Mouse (Mus musculus): ENCODE data around the gene Actr1a.

Gene Actr1a

DNA sequence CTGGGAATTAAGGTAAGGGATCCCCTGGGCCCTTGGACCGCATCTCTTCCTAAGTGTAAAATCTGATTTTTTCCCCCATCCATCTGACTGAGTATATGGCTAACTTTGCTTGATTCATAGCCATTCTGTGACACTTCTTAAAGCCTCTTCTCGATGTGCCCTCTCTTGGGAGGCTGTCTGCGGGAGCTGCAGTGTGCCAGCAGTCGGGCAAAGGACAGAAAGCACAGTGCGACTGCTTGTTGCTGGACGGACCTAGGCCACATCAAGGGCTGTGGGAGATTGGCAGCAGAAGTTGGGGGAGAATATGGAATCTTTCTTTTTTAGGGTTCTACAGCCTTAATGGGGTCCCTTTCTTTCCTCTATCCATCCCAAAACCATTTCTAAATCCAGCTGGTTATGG lies 3.8 kb upstream of the Actr1a start:
- DNase-seq, result no peak

- no peak for DNase-seq
These were observed 2.9 kb upstream of the Actr1a start for GRCm38 (mm10) chr19:46398401-46398800.

GRCm38 (mm10) chr19:46397436-46398001 lies 2.0 kb upstream of the Actr1a start:
- DNase-seq, result no peak

GRCm38 (mm10) chr19:46396686-46397435 lies 1.3 kb upstream of the Actr1a start, which contains the start of gene Sufu:
Gene Sufu (plus strand): TSS chr19:46396896.
- DNase-seq, result peak; percentile 99

DNA sequence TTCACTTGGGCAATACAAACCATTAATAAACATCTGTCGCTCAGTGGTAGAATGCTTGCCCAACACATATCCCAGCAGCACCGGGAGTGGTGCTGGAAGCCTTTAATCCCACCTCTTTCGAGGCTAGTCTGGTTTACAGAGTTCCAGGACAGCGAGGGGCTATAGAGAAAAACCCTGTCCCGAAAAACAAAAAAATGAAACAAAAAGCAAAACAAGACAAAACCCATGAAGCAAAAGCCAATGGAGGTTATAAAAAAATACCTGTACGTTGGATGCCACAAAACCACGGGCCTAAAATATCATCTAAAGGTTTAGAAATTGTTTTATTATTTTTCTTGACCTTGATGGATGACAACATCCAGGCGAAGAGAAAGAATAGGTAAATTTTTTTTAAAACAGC lies 561 bp upstream of the Actr1a start:
- DNase-seq, result no peak

DNA sequence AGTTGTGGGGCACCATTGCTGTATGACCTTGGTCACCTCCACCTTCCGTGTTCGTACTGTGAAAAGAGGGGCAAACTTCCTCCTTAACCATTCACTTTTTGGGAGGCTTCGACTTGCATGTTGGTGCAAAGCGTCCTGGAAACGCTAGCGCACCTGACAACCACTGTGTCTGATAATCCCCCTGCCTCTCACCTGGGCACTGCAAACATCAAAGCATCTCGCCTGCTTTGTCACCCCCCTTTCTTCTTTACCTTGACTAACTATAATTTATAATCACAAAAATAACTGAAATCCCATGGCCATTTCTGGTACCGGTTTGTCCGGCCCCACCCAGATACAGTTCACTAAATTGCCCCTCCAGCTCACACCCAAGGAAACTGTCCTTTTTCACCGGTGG lies 838 bp downstream of the Actr1a start:
- DNase-seq, result no peak

GRCm38 (mm10) chr19:46392018-46392417 lies 3.5 kb downstream of the Actr1a start:
- DNase-seq, result peak; percentile 55

DNA sequence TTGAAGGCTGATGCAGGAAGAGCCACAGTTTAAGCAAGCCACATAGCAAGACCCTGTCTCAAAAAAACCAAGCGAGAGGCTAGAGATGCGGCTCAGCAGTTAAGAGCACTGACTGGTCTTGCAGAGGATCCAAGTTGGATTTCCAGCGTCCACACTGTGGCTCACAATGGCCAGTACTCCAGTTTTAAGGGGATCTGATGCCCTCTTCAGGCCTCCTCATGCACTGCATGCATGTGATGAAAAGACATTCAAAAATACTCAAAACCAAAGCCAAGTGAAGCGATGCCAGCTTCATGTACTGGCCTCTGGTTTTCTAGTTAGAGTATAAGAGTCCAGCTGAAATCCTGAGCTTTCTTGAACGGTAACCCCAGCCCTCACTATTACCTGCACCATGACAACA lies 5.7 kb downstream of the Actr1a start:
- DNase-seq, result no peak

DNA sequence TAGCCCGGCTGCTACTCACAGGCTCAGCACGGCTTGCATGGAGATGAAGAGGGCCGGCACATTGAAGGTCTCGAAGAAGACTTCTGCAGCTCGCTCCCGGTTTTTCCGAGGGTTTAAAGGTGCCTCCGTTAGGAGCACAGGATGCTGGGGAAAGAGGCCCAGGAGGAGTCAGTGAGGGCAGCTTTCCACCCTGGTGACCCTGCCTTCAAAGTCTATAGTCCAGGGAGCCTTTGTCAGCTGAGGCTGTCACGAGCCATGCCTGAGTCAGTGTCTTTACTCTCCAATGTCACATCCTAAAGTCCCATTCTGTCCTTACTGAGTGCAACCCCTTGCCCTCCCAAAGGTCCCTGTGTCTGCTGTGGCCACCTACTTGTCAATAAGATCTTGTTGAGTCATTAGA lies 13.3 kb downstream of the Actr1a start:
- peak; percentile 33 for DNase-seq

GRCm38 (mm10) chr19:46375891-46376290 lies 19.7 kb downstream of the Actr1a start:
- DNase-seq, result no peak

DNA sequence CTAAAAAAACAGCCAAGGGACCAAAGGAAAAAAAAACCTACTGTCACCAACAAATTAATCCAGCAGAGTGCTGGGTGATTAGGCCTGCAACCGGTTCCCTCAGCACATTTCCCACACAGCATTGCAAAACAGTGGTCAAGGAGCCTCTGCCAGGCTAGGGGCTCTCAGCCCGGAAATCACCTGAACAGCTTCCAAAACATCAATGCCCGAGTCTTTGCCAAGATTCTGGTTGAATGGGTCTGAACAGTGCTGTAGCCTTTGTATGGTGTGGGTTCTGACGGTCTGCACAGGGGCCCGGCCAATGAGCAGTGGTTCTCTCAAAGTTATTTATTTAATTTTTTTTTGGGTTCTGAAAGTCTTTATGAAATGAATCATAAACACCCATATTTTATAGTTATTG lies 20.1 kb downstream of the Actr1a start:
- DNase-seq, result no peak

- DNase-seq, result no peak
These were observed 21.0 kb downstream of the Actr1a start for GRCm38 (mm10) chr19:46374477-46375088.

- peak; percentile 70 for DNase-seq
These were observed 26.3 kb downstream of the Actr1a start for GRCm38 (mm10) chr19:46369204-46369603.

DNA sequence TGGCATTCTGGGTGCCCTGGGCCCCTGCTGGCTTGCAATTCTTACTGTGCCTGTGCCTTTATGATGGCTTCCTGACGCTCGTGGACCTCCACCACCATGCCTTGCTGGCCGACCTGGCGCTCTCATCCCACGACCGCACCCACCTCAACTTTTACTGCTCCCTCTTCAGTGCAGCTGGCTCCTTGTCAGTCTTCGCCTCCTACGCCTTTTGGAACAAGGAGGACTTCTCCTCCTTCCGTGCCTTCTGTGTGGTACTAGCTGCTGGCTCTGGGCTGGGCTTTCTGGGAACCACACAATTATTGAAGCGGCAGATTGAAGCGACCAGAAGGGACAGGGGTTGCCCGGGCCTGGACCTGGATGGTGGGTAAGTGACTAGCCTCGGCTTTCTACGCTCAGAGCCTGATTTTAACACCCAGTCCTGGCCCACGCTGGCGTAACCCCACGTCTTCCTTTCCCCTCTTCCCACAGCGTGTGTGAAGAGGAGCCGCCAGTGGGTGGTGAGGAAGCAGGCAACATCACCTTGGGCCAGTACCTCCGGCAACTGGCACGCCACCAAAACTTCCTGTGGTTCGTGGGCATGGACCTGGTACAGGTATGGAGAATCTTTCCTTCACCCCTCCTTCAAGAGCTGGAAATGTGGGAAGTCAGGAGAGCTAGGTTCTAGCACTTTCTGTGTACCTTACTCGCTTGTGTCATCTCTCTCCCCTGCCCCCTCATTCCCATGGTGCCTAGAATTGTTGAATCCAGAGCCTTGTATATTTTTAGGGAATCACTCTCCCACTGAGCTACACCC lies 27.6 kb downstream of the Actr1a start:
- no peak for DNase-seq

DNA sequence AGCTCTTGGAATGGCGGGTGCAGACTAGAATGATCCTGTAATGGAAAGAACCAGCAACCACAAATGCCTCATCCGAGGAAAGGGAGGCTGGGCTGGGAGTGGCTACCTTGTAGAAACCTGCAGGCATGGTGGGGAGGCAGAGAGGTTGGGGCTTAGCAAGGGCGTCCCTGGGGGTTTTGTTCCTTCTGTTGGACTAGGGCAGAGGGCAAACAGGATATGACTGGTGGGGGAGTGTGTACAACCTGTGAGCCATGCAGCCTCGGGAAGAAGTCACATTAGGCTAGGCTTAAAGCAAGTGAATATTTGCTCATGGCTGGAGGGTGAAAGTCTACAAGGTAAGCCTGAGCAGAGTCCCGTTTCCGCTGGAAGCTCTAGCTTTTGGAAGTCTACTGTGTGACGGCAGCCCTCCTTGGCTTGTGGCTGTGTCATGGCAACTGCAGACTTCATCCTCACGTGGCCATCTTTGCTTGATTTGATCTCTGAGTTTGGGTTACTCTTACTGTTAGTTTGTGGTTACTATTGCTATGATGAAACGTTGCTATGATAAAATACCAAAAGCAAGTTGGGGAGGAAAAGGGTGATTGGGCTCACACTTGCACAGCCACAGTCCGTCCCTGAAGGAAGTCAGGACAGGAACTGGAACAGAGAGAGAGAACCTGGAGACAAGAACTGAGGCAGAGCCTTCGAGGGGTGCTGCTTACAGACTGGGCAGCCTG lies 32.1 kb downstream of the Actr1a start:
- DNase-seq, result no peak

- no peak for DNase-seq
These were observed 33.4 kb downstream of the Actr1a start for GRCm38 (mm10) chr19:46362104-46362503.

- DNase-seq, result no peak
These were observed 37.2 kb downstream of the Actr1a start for GRCm38 (mm10) chr19:46358381-46358780.

DNA sequence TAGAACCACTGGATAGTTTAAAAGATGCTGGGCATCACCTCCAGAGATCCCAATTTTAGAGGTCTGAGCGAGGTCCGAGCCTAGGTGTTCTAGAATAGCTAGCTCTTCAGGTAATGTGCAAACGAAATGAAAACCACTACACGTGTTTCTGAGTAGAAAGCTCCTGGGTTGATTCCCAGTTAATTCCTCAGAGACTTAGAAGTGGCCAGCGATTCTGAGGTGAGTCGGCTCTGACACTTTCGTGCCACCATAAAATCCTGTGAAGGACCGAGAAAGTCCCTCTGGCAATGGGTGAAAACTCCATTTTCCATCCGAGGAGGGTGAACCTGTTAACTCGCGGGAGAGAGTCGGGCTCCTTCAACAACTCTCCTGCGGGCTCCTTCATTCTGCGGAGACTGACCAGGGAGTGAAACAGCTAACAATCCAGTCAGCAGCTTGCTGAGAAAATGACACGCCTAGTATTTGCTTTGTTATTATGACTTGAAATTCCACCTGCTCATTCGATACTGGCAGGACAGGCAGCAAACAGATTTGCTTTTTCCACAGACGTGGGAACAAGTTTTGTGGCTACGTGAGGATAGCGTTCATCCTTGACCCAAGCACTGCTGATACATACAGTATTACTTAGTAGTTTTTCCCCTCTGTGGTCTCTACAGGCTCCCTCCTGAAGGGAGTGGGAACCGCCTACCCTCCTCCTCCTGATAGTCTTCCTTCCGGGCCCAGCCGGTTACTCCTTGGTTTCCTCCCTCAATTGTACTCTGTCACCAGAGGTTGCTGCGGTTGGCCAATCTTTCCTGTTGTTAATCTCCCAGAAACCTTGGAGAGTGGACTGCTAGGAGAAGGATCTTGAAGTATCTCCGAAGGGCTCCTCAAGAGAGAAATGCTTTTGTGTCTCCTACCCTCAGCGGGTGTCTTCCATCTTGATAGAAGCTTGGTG lies 37.9 kb downstream of the Actr1a start:
- DNase-seq, result peak; percentile 12

- peak; percentile 88 for DNase-seq
These were observed 38.8 kb downstream of the Actr1a start for GRCm38 (mm10) chr19:46356701-46357138.

- no peak for DNase-seq
These were observed 45.2 kb downstream of the Actr1a start, which contains the start of gene 2310034G01Rik for GRCm38 (mm10) chr19:46350168-46350932. Gene 2310034G01Rik (minus strand): TSS chr19:46350302.

DNA sequence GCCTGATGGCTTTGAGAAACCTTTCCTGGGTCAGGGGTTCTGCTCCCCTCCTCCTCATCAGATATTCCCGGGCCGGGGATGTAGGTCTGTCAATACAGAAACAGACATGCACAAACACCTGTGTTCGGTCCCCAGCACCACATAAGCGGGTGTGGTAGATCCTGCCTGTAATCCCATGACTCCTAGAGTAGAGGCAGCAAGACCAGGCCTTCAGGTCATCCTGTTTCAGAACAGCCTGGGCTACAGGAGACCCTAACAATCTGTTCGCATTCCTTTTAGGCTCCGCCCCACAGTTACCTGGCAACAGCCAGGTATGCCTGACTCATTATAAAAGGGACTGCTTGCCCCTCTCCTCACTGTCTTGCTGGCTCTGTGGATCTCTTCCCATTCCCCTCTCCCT lies 46.0 kb downstream of the Actr1a start:
- DNase-seq, result no peak
